Mouse (Mus musculus) spleen, adult 2 months (tissue): ENCODE results near the gene Ptprm.

Experiments used
- CTCF ChIP-seq: fragments of 200-500 bp; IDR thresholded peaks from 2 replicates; pipeline ENCODE4 v1.5.1; 2011; ENCODE audit warnings: mild to moderate bottlenecking, inconsistent platforms; ENCODE audit not compliant: insufficient read depth, insufficient read length, insufficient replicate concordance; ENCODE audit errors: extremely low read depth
- POLR2A ChIP-seq: fragments of 200-500 bp; IDR thresholded peaks from 2 replicates; pipeline ENCODE4 v1.6.1; 2011; ENCODE audit warnings: low read depth, low read length, inconsistent platforms

- TF ChIP-seq POLR2A (no peak), CTCF (no peak)
Observed at GRCm38 (mm10) chr17:66809786-66810185, 544.5 kb downstream of the Ptprm start.
